Mouse (Mus musculus): ENCODE data around the gene Hsdl1. TPM values are rescaled to one million over a fixed set of nuclear protein-coding genes. Genes with fewer than 3 reads are reported as not detected.

Gene Hsdl1
- polyA plus RNA-seq, 1 experiment from 2014 or later: 35.8 TPM

DNA sequence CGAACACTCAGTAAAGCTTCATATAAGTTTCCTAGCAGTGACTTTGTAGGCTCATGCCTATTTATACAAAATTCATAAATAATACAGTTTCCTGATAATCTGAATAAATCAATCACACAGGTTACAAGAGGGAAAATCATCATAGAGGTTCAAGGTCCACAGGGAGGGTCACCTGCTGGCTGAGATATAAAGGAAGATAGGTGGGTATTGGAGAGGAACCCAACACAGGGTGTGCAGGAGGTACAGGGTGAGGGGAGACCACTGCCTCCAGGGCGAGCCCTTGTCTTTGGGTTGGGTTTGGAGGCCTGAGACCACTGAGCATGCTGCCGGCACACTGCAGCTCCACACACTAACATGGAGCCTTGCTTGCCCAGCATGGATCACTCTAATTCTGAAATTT, 43.6 kb downstream of the Hsdl1 start:
- WGBS: 95% methylated on average over 3 of the region's 3 CpGs
- Histone ChIP-seq H3K9me3 (ENCODE audit: control insufficient read depth, low read length) (no peaks in the 10 kb centered on the region), H3K27me3 (ENCODE audit: control insufficient read depth, insufficient read depth, low read length) (no peaks in the 10 kb centered on the region), H3K27ac (ENCODE audit: low read depth, low read length) (no peak overlapping the region), H3K36me3 (ENCODE audit: control insufficient read depth, insufficient read depth, low read length) (peaks cover 90% of the 10 kb centered on the region), H3K9ac (ENCODE audit: low read depth, low read length) (no peak overlapping the region), H3K4me3 (ENCODE audit: low read length) (no peak overlapping the region), H3K4me2 (replicated peaks; ENCODE audit: low read depth, low read length) (no peak overlapping the region), H3K4me1 (ENCODE audit: control insufficient read depth, insufficient read depth, low read length) (no peaks in the 10 kb centered on the region)
- no peak for ATAC-seq (ENCODE audit: low FRiP score, low TSS enrichment)

DNA sequence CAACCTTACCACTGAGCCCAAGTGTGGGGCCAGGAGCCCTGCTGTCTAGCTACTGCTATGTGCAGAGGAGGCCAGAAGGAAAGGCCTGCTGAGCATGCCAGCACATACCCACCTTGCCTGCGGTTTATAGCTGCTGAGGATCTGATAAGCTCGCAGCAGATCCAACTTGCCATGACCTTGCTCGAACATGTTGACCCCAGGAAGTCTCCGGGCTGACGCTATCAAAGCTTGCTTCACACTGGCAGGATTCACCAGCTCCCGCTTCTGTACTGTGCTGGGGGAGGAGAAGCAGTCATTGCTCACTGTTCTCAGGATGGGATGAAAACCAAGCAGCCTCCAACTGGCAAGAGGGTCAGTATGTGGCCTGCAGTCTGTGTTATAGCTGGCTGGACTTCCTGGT, 44.0 kb downstream of the Hsdl1 start:
- Histone ChIP-seq H3K9me3 (ENCODE audit: control insufficient read depth, low read length) (no peaks in the 10 kb centered on the region), H3K4me2 (replicated peaks; ENCODE audit: low read depth, low read length) (no peak overlapping the region), H3K4me3 (ENCODE audit: low read length) (no peak overlapping the region), H3K27me3 (ENCODE audit: control insufficient read depth, insufficient read depth, low read length) (no peaks in the 10 kb centered on the region), H3K4me1 (ENCODE audit: control insufficient read depth, insufficient read depth, low read length) (no peaks in the 10 kb centered on the region), H3K36me3 (ENCODE audit: control insufficient read depth, insufficient read depth, low read length) (peaks cover 86% of the 10 kb centered on the region), H3K9ac (ENCODE audit: low read depth, low read length) (no peak overlapping the region), H3K27ac (ENCODE audit: low read depth, low read length) (no peak overlapping the region)
- no peak for ATAC-seq (ENCODE audit: low FRiP score, low TSS enrichment)
- WGBS: 85% methylated on average over 6 of the region's 6 CpGs

DNA sequence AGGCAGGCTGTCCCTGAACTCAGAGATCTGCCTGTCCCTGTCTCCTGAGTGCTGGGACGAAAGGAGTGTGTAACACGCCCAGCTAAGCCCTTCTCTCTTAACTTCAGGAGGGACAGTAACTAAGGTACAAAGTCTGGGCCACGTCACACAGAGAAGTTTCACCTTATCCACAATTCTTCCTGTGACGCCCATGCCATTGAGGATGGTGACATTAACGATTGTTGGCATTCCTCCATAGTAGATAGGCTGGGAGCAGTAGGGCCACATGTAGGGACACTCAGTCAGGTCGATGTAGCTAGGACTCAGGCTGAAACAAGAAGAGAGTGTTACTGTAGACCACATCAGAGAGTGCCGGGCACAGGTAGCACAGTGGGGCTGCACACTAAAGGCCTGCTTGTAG, 46.2 kb downstream of the Hsdl1 start:
- no peaks in the 10 kb centered on the region for H3K27me3 ChIP-seq (ENCODE audit: control insufficient read depth, insufficient read depth, low read length)
- no peak overlapping the region for H3K9ac ChIP-seq (ENCODE audit: low read depth, low read length)
- no peaks in the 10 kb centered on the region for H3K4me1 ChIP-seq (ENCODE audit: control insufficient read depth, insufficient read depth, low read length)
- WGBS: 93% methylated on average over 7 of the region's 7 CpGs
- H3K27ac ChIP-seq (ENCODE audit: low read depth, low read length): no peak overlapping the region
- H3K9me3 ChIP-seq (ENCODE audit: control insufficient read depth, low read length): no peaks in the 10 kb centered on the region
- no peak overlapping the region for H3K4me2 ChIP-seq (replicated peaks; ENCODE audit: low read depth, low read length)
- no peak for ATAC-seq (ENCODE audit: low FRiP score, low TSS enrichment)
- H3K4me3 ChIP-seq (ENCODE audit: low read length): no peak overlapping the region
- H3K36me3 ChIP-seq (ENCODE audit: control insufficient read depth, insufficient read depth, low read length): peaks cover 86% of the 10 kb centered on the region

DNA sequence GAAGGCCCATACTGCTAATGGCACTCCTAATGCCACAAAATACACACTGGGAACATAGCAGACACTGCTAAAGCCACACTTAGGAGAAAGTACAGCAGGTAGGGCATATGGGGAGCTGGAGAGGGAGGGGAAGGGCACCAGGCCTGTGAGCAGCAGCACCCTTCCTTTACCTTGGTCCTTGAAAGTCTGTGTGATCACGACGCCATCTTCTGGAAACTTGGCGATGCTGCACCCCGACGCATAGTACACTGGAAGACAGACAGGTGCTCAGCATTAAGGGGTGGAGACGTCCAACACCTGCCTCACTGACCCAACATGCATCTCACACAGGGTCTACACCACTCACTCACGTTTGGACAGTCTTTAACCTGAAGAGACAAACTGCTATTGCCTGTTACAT, 54.9 kb downstream of the Hsdl1 start:
- ATAC-seq (ENCODE audit: low FRiP score, low TSS enrichment): no peak
- 71% methylated on average over 7 of the region's 7 CpGs for WGBS
- Histone ChIP-seq H3K4me1 (ENCODE audit: control insufficient read depth, insufficient read depth, low read length) (no peaks in the 10 kb centered on the region), H3K9me3 (ENCODE audit: control insufficient read depth, low read length) (no peaks in the 10 kb centered on the region), H3K4me2 (replicated peaks; ENCODE audit: low read depth, low read length) (no peak overlapping the region), H3K27me3 (ENCODE audit: control insufficient read depth, insufficient read depth, low read length) (no peaks in the 10 kb centered on the region), H3K9ac (ENCODE audit: low read depth, low read length) (no peak overlapping the region), H3K4me3 (ENCODE audit: low read length) (no peak overlapping the region), H3K27ac (ENCODE audit: low read depth, low read length) (no peak overlapping the region), H3K36me3 (ENCODE audit: control insufficient read depth, insufficient read depth, low read length) (peaks cover 98% of the 10 kb centered on the region)

DNA sequence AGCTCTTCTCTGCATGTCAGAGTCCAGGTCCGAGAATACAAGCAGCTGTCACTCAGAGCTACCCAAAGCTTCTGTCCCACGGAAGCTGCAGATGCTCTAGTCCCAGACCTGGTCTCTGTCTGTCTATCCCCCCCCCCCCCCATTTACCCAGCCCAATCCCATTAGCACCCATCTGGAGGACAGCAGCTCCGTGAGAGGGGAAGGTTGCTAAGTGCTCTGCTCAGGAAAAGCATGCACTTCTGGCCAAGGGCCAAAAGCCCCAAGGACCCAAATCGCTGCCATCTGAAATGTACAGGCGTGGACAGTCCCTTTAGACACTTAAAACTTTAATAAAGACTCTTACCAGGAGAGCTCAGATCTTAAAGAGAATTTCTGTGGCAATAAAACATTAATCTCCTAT, 58.3 kb downstream of the Hsdl1 start:
- H3K27me3 ChIP-seq (ENCODE audit: control insufficient read depth, insufficient read depth, low read length): no peaks in the 10 kb centered on the region
- no peak overlapping the region for H3K4me2 ChIP-seq (replicated peaks; ENCODE audit: low read depth, low read length)
- no peak overlapping the region for H3K4me3 ChIP-seq (ENCODE audit: low read length)
- H3K27ac ChIP-seq (ENCODE audit: low read depth, low read length): no peak overlapping the region
- ATAC-seq (ENCODE audit: low FRiP score, low TSS enrichment): no peak
- H3K9me3 ChIP-seq (ENCODE audit: control insufficient read depth, low read length): no peaks in the 10 kb centered on the region
- WGBS: 76% methylated on average over 5 of the region's 5 CpGs
- peaks cover 98% of the 10 kb centered on the region for H3K36me3 ChIP-seq (ENCODE audit: control insufficient read depth, insufficient read depth, low read length)
- H3K4me1 ChIP-seq (ENCODE audit: control insufficient read depth, insufficient read depth, low read length): no peaks in the 10 kb centered on the region
- H3K9ac ChIP-seq (ENCODE audit: low read depth, low read length): no peak overlapping the region

DNA sequence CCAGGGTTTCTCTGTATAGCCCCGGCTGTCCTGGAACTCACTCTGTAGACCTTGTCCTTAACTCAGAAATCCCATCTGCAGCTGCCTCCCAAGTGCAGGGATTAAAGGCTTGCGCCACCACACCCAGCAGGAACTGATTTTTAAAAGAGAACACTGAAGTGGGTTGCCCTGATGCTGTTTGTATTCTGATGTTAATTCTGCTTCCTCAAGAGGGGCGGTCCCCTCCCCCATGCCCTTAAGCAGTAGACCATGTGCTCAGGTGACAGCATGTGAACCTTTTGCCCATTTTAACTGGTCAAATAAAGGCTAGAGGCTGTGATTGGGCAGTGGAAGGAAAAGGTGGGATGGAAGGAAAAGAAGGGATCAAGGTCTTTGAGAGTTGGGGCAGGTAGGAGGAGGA, 59.2 kb downstream of the Hsdl1 start:
- Histone ChIP-seq H3K27ac (ENCODE audit: low read depth, low read length) (no peak overlapping the region), H3K9me3 (ENCODE audit: control insufficient read depth, low read length) (no peaks in the 10 kb centered on the region), H3K9ac (ENCODE audit: low read depth, low read length) (no peak overlapping the region), H3K4me2 (replicated peaks; ENCODE audit: low read depth, low read length) (no peak overlapping the region), H3K4me3 (ENCODE audit: low read length) (no peak overlapping the region), H3K27me3 (ENCODE audit: control insufficient read depth, insufficient read depth, low read length) (no peaks in the 10 kb centered on the region), H3K4me1 (ENCODE audit: control insufficient read depth, insufficient read depth, low read length) (no peaks in the 10 kb centered on the region), H3K36me3 (ENCODE audit: control insufficient read depth, insufficient read depth, low read length) (peaks cover 97% of the 10 kb centered on the region)
- no peak for ATAC-seq (ENCODE audit: low FRiP score, low TSS enrichment)
- WGBS: 67% methylated on average over 3 of the region's 3 CpGs

DNA sequence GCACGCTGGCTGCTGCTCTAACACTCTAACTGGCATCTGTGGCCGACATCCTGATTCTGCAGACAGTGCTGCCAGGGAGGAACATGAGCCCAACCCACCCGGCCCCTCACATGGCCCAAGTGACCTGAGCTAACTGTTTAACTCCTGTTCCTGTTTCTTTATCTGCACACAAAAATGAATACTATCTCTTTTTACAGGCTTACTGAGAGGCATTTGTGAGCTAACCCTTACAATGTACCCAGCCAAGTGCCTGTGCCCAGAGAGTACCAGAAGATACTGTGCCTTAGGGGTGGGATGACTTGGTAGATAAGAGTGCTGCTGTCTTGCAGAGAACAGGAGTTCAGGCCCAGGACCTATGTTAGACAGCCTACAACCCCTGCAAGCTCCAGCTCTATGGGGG, 60.0 kb downstream of the Hsdl1 start:
- Histone ChIP-seq H3K4me2 (replicated peaks; ENCODE audit: low read depth, low read length) (no peak overlapping the region), H3K4me3 (ENCODE audit: low read length) (no peak overlapping the region), H3K4me1 (ENCODE audit: control insufficient read depth, insufficient read depth, low read length) (no peaks in the 10 kb centered on the region), H3K36me3 (ENCODE audit: control insufficient read depth, insufficient read depth, low read length) (peaks cover 97% of the 10 kb centered on the region), H3K27me3 (ENCODE audit: control insufficient read depth, insufficient read depth, low read length) (no peaks in the 10 kb centered on the region), H3K9me3 (ENCODE audit: control insufficient read depth, low read length) (no peaks in the 10 kb centered on the region), H3K9ac (ENCODE audit: low read depth, low read length) (no peak overlapping the region), H3K27ac (ENCODE audit: low read depth, low read length) (no peak overlapping the region)
- WGBS: 93% methylated on average over 3 of the region's 3 CpGs
- no peak for ATAC-seq (ENCODE audit: low FRiP score, low TSS enrichment)

DNA sequence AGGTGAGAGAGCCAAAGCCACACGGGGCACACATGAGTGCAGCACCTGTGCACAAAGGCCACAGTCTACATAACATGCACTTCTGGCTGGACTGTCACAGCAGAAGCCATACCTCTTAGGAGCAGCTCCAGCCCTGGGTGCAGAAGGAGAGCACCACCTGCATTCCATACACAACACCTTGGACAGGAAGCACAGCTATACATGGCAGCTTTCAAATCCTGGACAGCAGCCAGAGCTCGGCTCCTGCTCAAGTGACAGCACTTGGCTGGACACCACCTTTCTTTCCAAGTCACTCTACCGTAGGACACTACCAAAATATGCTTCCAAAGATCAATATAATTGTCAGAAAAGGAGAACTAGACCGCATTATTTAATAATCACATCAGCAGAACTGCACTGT, 61.6 kb downstream of the Hsdl1 start:
- ATAC-seq (ENCODE audit: low FRiP score, low TSS enrichment): no peak
- Histone ChIP-seq H3K27me3 (ENCODE audit: control insufficient read depth, insufficient read depth, low read length) (no peaks in the 10 kb centered on the region), H3K9ac (ENCODE audit: low read depth, low read length) (no peak overlapping the region), H3K36me3 (ENCODE audit: control insufficient read depth, insufficient read depth, low read length) (peaks cover 98% of the 10 kb centered on the region), H3K4me3 (ENCODE audit: low read length) (no peak overlapping the region), H3K4me1 (ENCODE audit: control insufficient read depth, insufficient read depth, low read length) (no peaks in the 10 kb centered on the region), H3K4me2 (replicated peaks; ENCODE audit: low read depth, low read length) (no peak overlapping the region), H3K27ac (ENCODE audit: low read depth, low read length) (no peak overlapping the region), H3K9me3 (ENCODE audit: control insufficient read depth, low read length) (no peaks in the 10 kb centered on the region)
- WGBS: 93% methylated on average over 4 of the region's 4 CpGs

All from kidney, embryonic 14.5 days (tissue).